Mouse (Mus musculus) E14TG2a.4 (cell line): Measurements from ENCODE around the gene Prss22.
A peak's percentile ranks its signal among the peaks of the same experiment; 100 is the strongest.
"Not testable (repeated sequence)": the region's sequence is repeated elsewhere in the genome, so short reads cannot be mapped to it uniquely, and the experiment has no call there.

Source experiments
- H3K27me3 ChIP-seq: 2 replicates; pipeline ENCODE4 v1.6.1; 2014; ENCODE audit warnings: low read length, control low read depth; ENCODE audit not compliant: insufficient read depth
- H3K36me3 ChIP-seq: 2 replicates; pipeline ENCODE4 v1.6.1; 2014; ENCODE audit warnings: low read length, control low read depth; ENCODE audit not compliant: insufficient read depth
- H3K4me1 ChIP-seq: replicated peaks from 2 replicates; pipeline ENCODE4 v1.6.1; 2014; ENCODE audit warnings: low read depth, low read length, control low read depth
- H3K4me3 ChIP-seq: replicated peaks from 2 replicates; pipeline ENCODE4 v1.5.1; 2014; ENCODE audit warnings: mild to moderate bottlenecking, low read length
- H3K9me3 ChIP-seq: 2 replicates; pipeline ENCODE4 v1.6.1; 2014; ENCODE audit warnings: low read length, control low read depth
- CTCF ChIP-seq: conservative IDR thresholded peaks from 2 replicates; pipeline ENCODE4 v1.5.1; 2014; ENCODE audit warnings: low read length
- NANOG ChIP-seq: IDR thresholded peaks from 2 replicates; pipeline ENCODE4 v1.6.1; 2014; ENCODE audit warnings: borderline replicate concordance, low read length, mixed read lengths
- POU5F1 ChIP-seq: IDR thresholded peaks from 2 replicates; pipeline ENCODE4 v1.6.1; 2014; ENCODE audit warnings: low read length, borderline replicate concordance

The Prss22 gene

GRCm38 (mm10) chr17:23969231-23969630 is 28.7 kb downstream of the Prss22 start:
- 0 out of 2 replicates have a peak, but pooled peaks cover 4% of the 10 kb centered on the region for H3K27me3 ChIP-seq

GRCm38 (mm10) chr17:23968780-23969179 is 29.1 kb downstream of the Prss22 start:
- H3K4me3 ChIP-seq = no peak overlapping the region
- H3K9me3 ChIP-seq = no peaks in the 10 kb centered on the region
- TF ChIP-seq CTCF (peak; percentile 44), POU5F1 (no peak)
- H3K36me3 ChIP-seq = no peaks in the 10 kb centered on the region
- 0 out of 2 replicates have a peak, but pooled peaks cover 4% of the 10 kb centered on the region for H3K27me3 ChIP-seq
- H3K4me1 ChIP-seq = peaks cover 14% of the 10 kb centered on the region

More at GRCm38 (mm10) chr17:23969231-23969630, 28.7 kb downstream of the Prss22 start:
- Histone ChIP-seq H3K4me3 (no peak overlapping the region), H3K9me3 (no peaks in the 10 kb centered on the region), H3K36me3 (no peaks in the 10 kb centered on the region), H3K4me1 (peaks cover 14% of the 10 kb centered on the region)
- TF ChIP-seq NANOG (no peak), CTCF (peak; percentile 66), POU5F1 (no peak)

- TF ChIP-seq NANOG = no peak
- TF ChIP-seq POU5F1 = no peak
- no peak for TF ChIP-seq CTCF
Observed at GRCm38 (mm10) chr17:23966658-23967401, 31.1 kb downstream of the Prss22 start.

GRCm38 (mm10) chr17:23965805-23966425 is 32.0 kb downstream of the Prss22 start:
- no peaks in the 10 kb centered on the region for H3K36me3 ChIP-seq
- H3K27me3 ChIP-seq = 0 out of 2 replicates have a peak, but pooled peaks cover 4% of the 10 kb centered on the region
- TF ChIP-seq NANOG = no peak
- no peak for TF ChIP-seq POU5F1
- TF ChIP-seq CTCF = no peak
- no peak overlapping the region for H3K4me3 ChIP-seq
- H3K4me1 ChIP-seq = peaks cover 10% of the 10 kb centered on the region
- H3K9me3 ChIP-seq = no peaks in the 10 kb centered on the region

More at GRCm38 (mm10) chr17:23966658-23967401, 31.1 kb downstream of the Prss22 start:
- no peaks in the 10 kb centered on the region for H3K9me3 ChIP-seq
- 0 out of 2 replicates have a peak, but pooled peaks cover 4% of the 10 kb centered on the region for H3K27me3 ChIP-seq
- H3K4me3 ChIP-seq = no peak overlapping the region
- H3K4me1 ChIP-seq = peaks cover 17% of the 10 kb centered on the region
- H3K36me3 ChIP-seq = no peaks in the 10 kb centered on the region

- TF ChIP-seq NANOG (no peak), POU5F1 (no peak), CTCF (no peak)
- Histone ChIP-seq H3K4me1 (peaks cover 22% of the 10 kb centered on the region), H3K4me3 (no peak overlapping the region), H3K9me3 (no peaks in the 10 kb centered on the region), H3K36me3 (no peaks in the 10 kb centered on the region), H3K27me3 (no peaks in the 10 kb centered on the region)
Observed at GRCm38 (mm10) chr17:23961573-23962122, 36.3 kb downstream of the Prss22 start.

- Histone ChIP-seq H3K9me3 (no peaks in the 10 kb centered on the region), H3K4me3 (no peak overlapping the region), H3K27me3 (no peaks in the 10 kb centered on the region), H3K4me1 (peaks cover 15% of the 10 kb centered on the region), H3K36me3 (no peaks in the 10 kb centered on the region)
- TF ChIP-seq CTCF (peak; percentile 94), POU5F1 (no peak), NANOG (no peak)
Observed at GRCm38 (mm10) chr17:23960084-23960738, 37.7 kb downstream of the Prss22 start.

- no peak for TF ChIP-seq CTCF
- no peak for TF ChIP-seq POU5F1
- TF ChIP-seq NANOG = no peak
- no peak within 1 kb of the TSS for H3K4me3 ChIP-seq
- no peaks in the 10 kb centered on the region for H3K9me3 ChIP-seq
- no peaks in the 10 kb centered on the region for H3K36me3 ChIP-seq
- H3K27me3 ChIP-seq = no peaks in the 10 kb centered on the region
- H3K4me1 ChIP-seq = peaks cover 12% of the 10 kb centered on the region
Observed at GRCm38 (mm10) chr17:23955174-23955573, 42.7 kb downstream of the Prss22 start, which contains the start of gene Sbpl. Sbpl (minus strand) TSS chr17:23955274.

- not testable (repeated sequence) for H3K4me1 ChIP-seq, H3K27me3 ChIP-seq, H3K9me3 ChIP-seq, H3K36me3 ChIP-seq, H3K4me3 ChIP-seq
Observed at GRCm38 (mm10) chr17:23950828-23951227, 47.1 kb downstream of the Prss22 start.
